Mouse (Mus musculus): ENCODE data around the gene Gm28635. TPM values are rescaled to one million over a fixed set of nuclear protein-coding genes. Genes with fewer than 3 reads are reported as not detected.

The Gm28635 gene
- polyA plus RNA-seq, 1 experiment from 2014 or later: not detected

Other genes starting within 250 kb of the Gm28635 start
- 44.2 and 47.4 TPM in 2 replicates for gene Tfpi, start 201.3 kb downstream of the Gm28635 start, polyA plus RNA-seq (2015; fragmentation: Nextera tagmentation; extraction: Ambion mirVana)
- 60.0 and 71.9 TPM in 2 replicates for gene Ctnnd1, start 27.3 kb downstream of the Gm28635 start, polyA plus RNA-seq (2015; fragmentation: Nextera tagmentation; extraction: Ambion mirVana)
- 0.18 and 0.22 TPM in 2 replicates for gene Btbd18, start 19.0 kb downstream of the Gm28635 start, polyA plus RNA-seq (2015; fragmentation: Nextera tagmentation; extraction: Ambion mirVana)
- 221 and 237 TPM in 2 replicates for gene Selenoh, start 7.3 kb downstream of the Gm28635 start, polyA plus RNA-seq (2015; fragmentation: Nextera tagmentation; extraction: Ambion mirVana)
- gene Med19, start 361 bp upstream of the Gm28635 start, polyA plus RNA-seq (2015; fragmentation: Nextera tagmentation; extraction: Ambion mirVana): 31.1 and 34.5 TPM in 2 replicates
- gene Tmx2, start 1.1 kb upstream of the Gm28635 start, polyA plus RNA-seq (2015; fragmentation: Nextera tagmentation; extraction: Ambion mirVana): 119 and 133 TPM in 2 replicates
- 27.8 and 28.5 TPM in 2 replicates for gene Zdhhc5, start 37.1 kb upstream of the Gm28635 start, polyA plus RNA-seq (2015; fragmentation: Nextera tagmentation; extraction: Ambion mirVana)
- gene Clp1, start 49.3 kb upstream of the Gm28635 start, polyA plus RNA-seq (2015; fragmentation: Nextera tagmentation; extraction: Ambion mirVana): 23.7 and 26.9 TPM in 2 replicates
- gene Ypel4, start 56.0 kb upstream of the Gm28635 start, polyA plus RNA-seq (2015; fragmentation: Nextera tagmentation; extraction: Ambion mirVana): 7.5 and 11.0 TPM in 2 replicates
- 6.7 and 7.2 TPM in 2 replicates for gene Gm19426, start 65.6 kb upstream of the Gm28635 start, polyA plus RNA-seq (2015; fragmentation: Nextera tagmentation; extraction: Ambion mirVana)
- gene Serping1, start 97.4 kb upstream of the Gm28635 start, polyA plus RNA-seq (2015; fragmentation: Nextera tagmentation; extraction: Ambion mirVana): 76.0 and 79.6 TPM in 2 replicates
- 52.7 and 79.0 TPM in 2 replicates for gene Ube2l6, start 120.8 kb upstream of the Gm28635 start, polyA plus RNA-seq (2015; fragmentation: Nextera tagmentation; extraction: Ambion mirVana)
- 0.08 and 0.19 TPM in 2 replicates for gene Smtnl1, start 144.6 kb upstream of the Gm28635 start, polyA plus RNA-seq (2015; fragmentation: Nextera tagmentation; extraction: Ambion mirVana)
- 47.2 and 50.4 TPM in 2 replicates for gene Timm10, start 149.0 kb upstream of the Gm28635 start, polyA plus RNA-seq (2015; fragmentation: Nextera tagmentation; extraction: Ambion mirVana)
- 19.5 and 26.3 TPM in 2 replicates for gene Slc43a1, start 160.8 kb upstream of the Gm28635 start, polyA plus RNA-seq (2015; fragmentation: Nextera tagmentation; extraction: Ambion mirVana)
- gene Rtn4rl2, start 208.7 kb upstream of the Gm28635 start, polyA plus RNA-seq (2015; fragmentation: Nextera tagmentation; extraction: Ambion mirVana): 0.85 and 0.91 TPM in 2 replicates

Measured in stomach, embryonic 15.5 days (tissue).